Mouse (Mus musculus): ENCODE measurements around the gene Tbc1d16. TPM values are rescaled to one million over a fixed set of nuclear protein-coding genes. Genes with fewer than 3 reads are reported as not detected.

Gene Tbc1d16
- polyA plus RNA-seq, 1 experiment from 2014 or later = 47.7 TPM

GRCm38 (mm10) chr11:119125929-119126861, 102.1 kb downstream of the Tbc1d16 start:
- H3K4me3 ChIP-seq (ENCODE audit: low read depth, low read length) = no peak overlapping the region
- no peaks in the 10 kb centered on the region for H3K36me3 ChIP-seq (ENCODE audit: control insufficient read depth, insufficient read depth, low read length)
- peak overlapping the region; percentile 34; the same call in 1 of the 2 replicates for H3K9ac ChIP-seq (ENCODE audit: low read depth, low read length)
- peak overlapping the region; percentile 17; the same call in 1 of the 2 replicates for H3K4me2 ChIP-seq (ENCODE audit: low read length)
- WGBS = 37% methylated on average over 23 of the region's 23 CpGs
- 0 out of 2 replicates have a peak, but pooled peaks have one; percentile 27 for ATAC-seq
- peak overlapping the region; percentile 71 for H3K27ac ChIP-seq (ENCODE audit: low read length)
- H3K9me3 ChIP-seq (replicated peaks; ENCODE audit: control insufficient read depth, low read length, poor library complexity, severe bottlenecking) = no peaks in the 10 kb centered on the region
- H3K4me1 ChIP-seq (ENCODE audit: control insufficient read depth, insufficient read depth, low read length) = peaks cover 38% of the 10 kb centered on the region
- H3K27me3 ChIP-seq (ENCODE audit: control insufficient read depth, insufficient read depth, low read depth, low read length) = no peaks in the 10 kb centered on the region; the same call in 1 of the 2 replicates

GRCm38 (mm10) chr11:119124536-119124935, 103.8 kb downstream of the Tbc1d16 start:
- ATAC-seq = no peak
- Histone ChIP-seq H3K4me2 (ENCODE audit: low read length) (no peak overlapping the region), H3K4me3 (ENCODE audit: low read depth, low read length) (no peak overlapping the region), H3K27ac (ENCODE audit: low read length) (no peak overlapping the region), H3K27me3 (ENCODE audit: control insufficient read depth, insufficient read depth, low read depth, low read length) (no peaks in the 10 kb centered on the region), H3K9me3 (replicated peaks; ENCODE audit: control insufficient read depth, low read length, poor library complexity, severe bottlenecking) (no peaks in the 10 kb centered on the region), H3K36me3 (ENCODE audit: control insufficient read depth, insufficient read depth, low read length) (no peaks in the 10 kb centered on the region), H3K4me1 (ENCODE audit: control insufficient read depth, insufficient read depth, low read length) (peaks cover 31% of the 10 kb centered on the region), H3K9ac (ENCODE audit: low read depth, low read length) (no peak overlapping the region)
- WGBS = 90% methylated on average over 6 of the region's 6 CpGs

DNA sequence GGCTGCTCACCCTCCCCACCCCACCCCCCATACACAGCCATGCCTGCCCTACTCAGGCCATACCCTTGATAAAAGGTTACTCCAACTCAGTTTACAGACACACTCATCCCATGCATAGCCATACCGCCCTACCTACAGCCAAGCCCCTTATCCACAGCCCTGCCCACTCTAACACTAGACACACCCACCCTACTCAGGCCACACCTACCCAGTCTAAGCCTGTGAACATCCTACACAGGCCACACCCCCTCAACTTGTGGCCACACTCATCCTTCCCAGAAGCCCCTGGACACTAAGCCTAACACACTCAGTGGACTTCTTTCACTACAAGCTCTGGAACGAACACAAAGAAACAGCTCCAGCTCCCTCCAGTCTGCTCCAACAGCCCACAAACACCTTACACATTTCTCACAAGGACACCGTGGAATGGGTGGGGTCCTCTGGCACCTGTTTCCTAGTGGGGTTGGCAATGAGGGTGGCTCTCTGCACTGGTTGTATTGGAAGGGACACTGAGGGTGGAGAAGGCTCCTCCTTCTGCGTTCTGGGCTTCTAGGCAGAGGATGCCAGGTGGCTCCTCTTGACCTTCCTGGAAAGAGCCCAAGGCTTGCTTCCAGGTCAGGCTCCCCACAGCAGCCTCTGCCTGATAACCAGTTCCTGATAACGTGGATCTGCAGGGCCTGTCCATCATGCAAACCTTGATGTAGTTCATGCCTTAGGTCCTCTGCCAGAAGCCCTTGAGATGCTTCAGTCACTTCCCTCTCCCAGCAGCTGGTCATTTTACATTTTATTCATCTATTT, 104.6 kb downstream of the Tbc1d16 start:
- no peaks in the 10 kb centered on the region for H3K36me3 ChIP-seq (ENCODE audit: control insufficient read depth, insufficient read depth, low read length)
- no peaks in the 10 kb centered on the region for H3K9me3 ChIP-seq (replicated peaks; ENCODE audit: control insufficient read depth, low read length, poor library complexity, severe bottlenecking)
- no peak for ATAC-seq
- no peak overlapping the region for H3K4me2 ChIP-seq (ENCODE audit: low read length)
- H3K4me3 ChIP-seq (ENCODE audit: low read depth, low read length) = no peak overlapping the region
- no peaks in the 10 kb centered on the region for H3K27me3 ChIP-seq (ENCODE audit: control insufficient read depth, insufficient read depth, low read depth, low read length)
- 79% methylated on average over 5 of the region's 5 CpGs for WGBS
- H3K9ac ChIP-seq (ENCODE audit: low read depth, low read length) = no peak overlapping the region
- peaks cover 30% of the 10 kb centered on the region for H3K4me1 ChIP-seq (ENCODE audit: control insufficient read depth, insufficient read depth, low read length)
- H3K27ac ChIP-seq (ENCODE audit: low read length) = no peak overlapping the region

DNA sequence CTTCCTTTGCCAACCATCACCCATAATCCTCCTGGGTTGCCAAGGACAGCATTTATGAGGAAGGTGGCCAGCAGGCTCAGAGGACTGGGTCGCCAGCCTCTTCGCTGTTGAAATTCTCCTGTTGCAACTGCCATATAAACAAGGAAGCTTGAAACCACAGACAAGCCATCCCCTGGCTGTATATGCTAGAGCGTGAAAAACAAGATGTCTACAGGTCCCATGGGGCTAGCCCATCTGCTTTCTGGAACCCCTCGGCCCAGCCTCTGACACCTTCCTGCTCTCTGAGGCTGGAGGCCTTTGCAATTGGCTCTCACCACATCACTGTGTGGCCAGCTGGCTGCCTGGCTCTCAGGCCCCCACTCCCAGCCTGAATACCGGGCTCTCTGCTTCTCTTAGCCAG, 105.9 kb downstream of the Tbc1d16 start:
- Histone ChIP-seq H3K9me3 (replicated peaks; ENCODE audit: control insufficient read depth, low read length, poor library complexity, severe bottlenecking) (no peaks in the 10 kb centered on the region), H3K9ac (ENCODE audit: low read depth, low read length) (no peak overlapping the region), H3K4me1 (ENCODE audit: control insufficient read depth, insufficient read depth, low read length) (peaks cover 24% of the 10 kb centered on the region), H3K27ac (ENCODE audit: low read length) (no peak overlapping the region), H3K36me3 (ENCODE audit: control insufficient read depth, insufficient read depth, low read length) (no peaks in the 10 kb centered on the region), H3K27me3 (ENCODE audit: control insufficient read depth, insufficient read depth, low read depth, low read length) (no peaks in the 10 kb centered on the region), H3K4me2 (ENCODE audit: low read length) (no peak overlapping the region), H3K4me3 (ENCODE audit: low read depth, low read length) (no peak overlapping the region)
- ATAC-seq = no peak
- 92% methylated on average over 5 of the region's 5 CpGs for WGBS

DNA sequence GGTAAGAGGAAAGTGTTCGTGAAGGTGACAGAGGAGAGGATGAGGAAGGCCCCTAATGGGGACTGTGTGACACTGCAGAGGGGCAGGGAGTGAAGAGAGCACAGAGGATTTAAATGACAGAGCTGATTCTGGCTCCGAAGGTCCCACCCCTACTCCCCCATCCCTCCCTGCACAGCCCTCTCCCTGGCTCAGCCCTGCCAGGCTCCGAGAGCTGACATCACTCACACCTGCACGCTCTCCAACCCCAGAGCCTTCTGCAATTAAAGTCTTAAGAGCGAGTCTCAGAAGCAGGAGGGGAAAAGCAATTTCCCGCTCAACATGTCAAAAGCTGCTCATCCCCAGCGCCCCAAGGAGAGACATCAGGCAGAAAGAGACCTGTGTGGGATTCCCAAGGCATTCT, 109.4 kb downstream of the Tbc1d16 start:
- Histone ChIP-seq H3K9ac (ENCODE audit: low read depth, low read length) (peak overlapping the region; percentile 17; the same call in 1 of the 2 replicates), H3K4me1 (ENCODE audit: control insufficient read depth, insufficient read depth, low read length) (peaks cover 10% of the 10 kb centered on the region; the same call in 1 of the 2 replicates), H3K27me3 (ENCODE audit: control insufficient read depth, insufficient read depth, low read depth, low read length) (no peaks in the 10 kb centered on the region), H3K9me3 (replicated peaks; ENCODE audit: control insufficient read depth, low read length, poor library complexity, severe bottlenecking) (no peaks in the 10 kb centered on the region), H3K27ac (ENCODE audit: low read length) (no peak overlapping the region), H3K4me3 (ENCODE audit: low read depth, low read length) (no peak overlapping the region), H3K36me3 (ENCODE audit: control insufficient read depth, insufficient read depth, low read length) (no peaks in the 10 kb centered on the region), H3K4me2 (ENCODE audit: low read length) (no peak overlapping the region)
- ATAC-seq = 0 out of 2 replicates have a peak, but pooled peaks have one; percentile 5
- WGBS = 8% methylated on average over 7 of the region's 7 CpGs

DNA sequence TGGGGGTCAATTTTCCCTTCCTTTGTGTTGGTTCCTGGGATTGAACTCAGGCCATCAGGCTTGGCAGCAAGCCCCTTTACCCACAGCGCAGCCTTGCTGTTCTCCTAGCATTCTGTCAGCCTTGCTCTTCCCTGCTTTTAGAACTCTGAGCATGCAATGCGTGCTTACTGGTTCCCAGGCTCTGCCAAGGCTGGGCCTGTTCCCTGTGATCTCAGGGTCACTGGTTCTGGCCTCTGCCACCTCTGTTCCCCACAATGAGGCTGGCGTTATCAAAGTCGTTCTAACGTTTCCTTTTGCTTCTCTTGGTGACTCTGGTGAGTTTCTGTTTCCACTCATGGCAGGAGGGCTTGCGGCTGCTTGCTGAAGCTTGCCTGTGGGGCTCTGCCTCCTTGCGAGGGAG, 110.4 kb downstream of the Tbc1d16 start:
- H3K4me3 ChIP-seq (ENCODE audit: low read depth, low read length) = no peak overlapping the region
- no peak for ATAC-seq
- 62% methylated on average over 7 of the region's 7 CpGs for WGBS
- H3K9me3 ChIP-seq (replicated peaks; ENCODE audit: control insufficient read depth, low read length, poor library complexity, severe bottlenecking) = no peaks in the 10 kb centered on the region
- no peaks in the 10 kb centered on the region for H3K36me3 ChIP-seq (ENCODE audit: control insufficient read depth, insufficient read depth, low read length)
- no peak overlapping the region for H3K4me2 ChIP-seq (ENCODE audit: low read length)
- H3K27ac ChIP-seq (ENCODE audit: low read length) = no peak overlapping the region
- H3K4me1 ChIP-seq (ENCODE audit: control insufficient read depth, insufficient read depth, low read length) = peaks cover 10% of the 10 kb centered on the region; the same call in 1 of the 2 replicates
- H3K27me3 ChIP-seq (ENCODE audit: control insufficient read depth, insufficient read depth, low read depth, low read length) = no peaks in the 10 kb centered on the region
- no peak overlapping the region for H3K9ac ChIP-seq (ENCODE audit: low read depth, low read length)

GRCm38 (mm10) chr11:119116992-119117391, 111.3 kb downstream of the Tbc1d16 start:
- WGBS = 69% methylated on average over 4 of the region's 4 CpGs
- H3K36me3 ChIP-seq (ENCODE audit: control insufficient read depth, insufficient read depth, low read length) = no peaks in the 10 kb centered on the region
- H3K27me3 ChIP-seq (ENCODE audit: control insufficient read depth, insufficient read depth, low read depth, low read length) = no peaks in the 10 kb centered on the region
- no peak overlapping the region for H3K4me2 ChIP-seq (ENCODE audit: low read length)
- ATAC-seq = no peak
- peaks cover 10% of the 10 kb centered on the region; the same call in 1 of the 2 replicates for H3K4me1 ChIP-seq (ENCODE audit: control insufficient read depth, insufficient read depth, low read length)
- H3K27ac ChIP-seq (ENCODE audit: low read length) = no peak overlapping the region
- no peak overlapping the region for H3K9ac ChIP-seq (ENCODE audit: low read depth, low read length)
- H3K9me3 ChIP-seq (replicated peaks; ENCODE audit: control insufficient read depth, low read length, poor library complexity, severe bottlenecking) = no peaks in the 10 kb centered on the region
- H3K4me3 ChIP-seq (ENCODE audit: low read depth, low read length) = no peak overlapping the region

DNA sequence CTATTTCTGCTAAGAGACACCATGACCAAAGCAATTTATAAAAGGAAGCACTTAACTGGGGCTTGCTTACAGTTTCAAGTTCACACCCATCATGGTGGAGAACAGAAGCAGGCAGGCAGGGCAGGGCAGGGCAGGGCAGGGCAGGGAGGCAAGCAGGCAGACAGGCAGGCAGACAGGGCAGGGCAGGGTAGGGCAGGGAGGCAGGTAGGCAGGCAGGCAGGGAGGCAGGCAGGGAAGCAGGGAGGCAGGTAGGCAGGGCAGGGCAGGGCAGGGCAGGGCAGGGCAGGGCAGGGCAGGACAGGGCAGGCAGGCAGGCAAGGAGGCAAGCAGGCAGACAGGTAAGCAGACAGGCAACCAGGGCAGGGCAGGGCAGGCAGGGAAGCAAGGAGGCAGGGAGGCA, 115.6 kb downstream of the Tbc1d16 start:
- no peak overlapping the region for H3K4me3 ChIP-seq (ENCODE audit: low read depth, low read length)
- no peaks in the 10 kb centered on the region for H3K27me3 ChIP-seq (ENCODE audit: control insufficient read depth, insufficient read depth, low read depth, low read length)
- H3K4me1 ChIP-seq (ENCODE audit: control insufficient read depth, insufficient read depth, low read length) = no peaks in the 10 kb centered on the region
- H3K27ac ChIP-seq (ENCODE audit: low read length) = no peak overlapping the region
- H3K9me3 ChIP-seq (replicated peaks; ENCODE audit: control insufficient read depth, low read length, poor library complexity, severe bottlenecking) = no peaks in the 10 kb centered on the region
- no peak for ATAC-seq
- no peaks in the 10 kb centered on the region for H3K36me3 ChIP-seq (ENCODE audit: control insufficient read depth, insufficient read depth, low read length)
- H3K4me2 ChIP-seq (ENCODE audit: low read length) = no peak overlapping the region
- H3K9ac ChIP-seq (ENCODE audit: low read depth, low read length) = no peak overlapping the region
